Mouse (Mus musculus) intestine, embryonic 16.5 days (tissue): ENCODE measurements around the gene Trpm7. TPM values are rescaled to one million over a fixed set of nuclear protein-coding genes. Genes with fewer than 3 reads are reported as not detected.
"Not testable (repeated sequence)": the region's sequence is repeated elsewhere in the genome, so short reads cannot be mapped to it uniquely, and the experiment has no call there.

Experiments
- ATAC-seq: fragments of 200-750 bp; cut with Nextera tagmentation; 2 replicates; pipeline ENCODE4 v1.8.0; 2017; ENCODE audit warnings: moderate TSS enrichment, moderate library complexity
- H3K27ac ChIP-seq: fragments of 300-500 bp; sonication (generic); 2 replicates; pipeline ENCODE4 v1.5.1; 2014; ENCODE audit warnings: mild to moderate bottlenecking, low read length
- H3K27me3 ChIP-seq: fragments of 300-500 bp; sonication (generic); replicated peaks from 2 replicates; pipeline ENCODE4 v1.6.1; 2014; ENCODE audit warnings: low read length, control low read depth, mixed read lengths; ENCODE audit not compliant: control insufficient read depth, insufficient read depth
- H3K36me3 ChIP-seq: fragments of 300-500 bp; sonication (generic); 2 replicates; pipeline ENCODE4 v1.6.1; 2014; ENCODE audit warnings: low read length, control low read depth; ENCODE audit not compliant: control insufficient read depth, insufficient read depth
- H3K4me1 ChIP-seq: fragments of 300-500 bp; sonication (generic); 2 replicates; pipeline ENCODE4 v1.6.1; 2014; ENCODE audit warnings: low read length, control low read depth, mixed read lengths; ENCODE audit not compliant: control insufficient read depth, insufficient read depth
- H3K4me2 ChIP-seq: fragments of 300-500 bp; sonication (generic); 2 replicates; pipeline ENCODE4 v1.6.1; 2014; ENCODE audit warnings: low read depth, low read length, control low read depth
- H3K4me3 ChIP-seq: fragments of 300-500 bp; sonication (generic); 2 replicates; pipeline ENCODE4 v1.5.1; 2014; ENCODE audit warnings: mild to moderate bottlenecking, low read length
- H3K9ac ChIP-seq: fragments of 300-500 bp; sonication (generic); 2 replicates; pipeline ENCODE4 v1.6.1; 2014; ENCODE audit warnings: low read depth, low read length
- H3K9me3 ChIP-seq: fragments of 300-500 bp; sonication (generic); 2 replicates; pipeline ENCODE4 v1.6.1; 2016; ENCODE audit warnings: low read length, control low read depth; ENCODE audit not compliant: control insufficient read depth
- WGBS: fragments of 180-500 bp; shearing (Covaris S2); extraction: QIAGEN DNeasy Blood & Tissue Kit; methylation state at CpG from one replicate; pipeline ENCODE4 v1.1.7; 2014; 5-methylcytosine and 5-hydroxymethylcytosine counted together
- polyA plus RNA-seq: library from polyadenylated mRNA; unstranded; fragments of >200 nt; fragmentation: Nextera tagmentation; extraction: Ambion mirVana; gene quantifications from 2 replicates; pipeline ENCODE4 v1.2.1, GENCODE M21; 2015

Gene Trpm7
- polyA plus RNA-seq, 1 experiment from 2014 or later: 37.8 TPM

DNA sequence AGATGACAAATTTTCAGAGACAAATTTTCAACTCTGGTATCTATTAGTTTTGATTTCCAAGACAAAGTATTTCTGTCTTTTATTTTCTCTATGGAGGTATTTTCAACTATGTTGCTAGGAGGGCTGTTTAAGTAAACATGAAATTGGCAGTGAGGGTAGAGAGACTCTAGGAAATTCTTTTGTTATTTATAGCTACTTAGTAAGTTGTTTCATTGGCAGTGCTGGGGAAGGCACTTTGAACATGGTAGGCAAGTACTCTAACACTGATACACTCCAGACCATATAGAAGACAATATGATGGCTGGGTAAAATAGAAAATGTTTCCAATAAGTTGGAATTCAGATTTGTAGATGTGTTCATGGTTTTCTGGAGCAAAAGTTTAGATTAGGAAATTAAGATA, 15.7 kb upstream of the Trpm7 start:
- H3K9ac ChIP-seq: no peak overlapping the region
- H3K4me1 ChIP-seq: no peaks in the 10 kb centered on the region
- no peak overlapping the region for H3K4me2 ChIP-seq
- H3K9me3 ChIP-seq: no peaks in the 10 kb centered on the region
- 0 out of 2 replicates have a peak, but pooled peaks cover 2% of the 10 kb centered on the region for H3K36me3 ChIP-seq
- H3K27ac ChIP-seq: no peak overlapping the region
- ATAC-seq: no peak
- no peak overlapping the region for H3K4me3 ChIP-seq
- H3K27me3 ChIP-seq: no peaks in the 10 kb centered on the region

DNA sequence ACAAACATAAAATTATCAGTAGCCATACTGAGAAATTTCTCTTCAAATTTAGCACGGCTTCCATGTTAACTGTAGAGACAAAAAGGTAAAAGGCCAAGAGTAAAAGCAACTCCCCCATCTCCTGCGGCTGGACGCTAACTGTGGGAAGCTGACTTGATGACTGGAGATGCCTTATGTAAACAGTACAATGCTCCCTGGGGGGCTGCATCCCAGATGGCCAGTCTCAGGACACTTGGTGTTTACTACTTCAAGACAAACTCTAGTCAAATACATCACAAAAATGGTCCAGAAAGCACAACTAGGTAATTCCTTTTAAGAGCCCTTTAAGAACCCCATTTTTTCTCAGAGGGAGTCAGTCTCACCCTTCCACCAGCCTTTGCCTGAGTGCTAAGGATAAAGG, 11.1 kb upstream of the Trpm7 start:
- H3K36me3 ChIP-seq: no peaks in the 10 kb centered on the region
- H3K4me3 ChIP-seq: no peak overlapping the region
- H3K27me3 ChIP-seq: no peaks in the 10 kb centered on the region
- 43% methylated on average over 3 of the region's 3 CpGs for WGBS
- H3K27ac ChIP-seq: no peak overlapping the region
- no peak overlapping the region for H3K4me2 ChIP-seq
- H3K4me1 ChIP-seq: no peaks in the 10 kb centered on the region
- no peak overlapping the region for H3K9ac ChIP-seq
- no peak for ATAC-seq
- no peaks in the 10 kb centered on the region for H3K9me3 ChIP-seq

DNA sequence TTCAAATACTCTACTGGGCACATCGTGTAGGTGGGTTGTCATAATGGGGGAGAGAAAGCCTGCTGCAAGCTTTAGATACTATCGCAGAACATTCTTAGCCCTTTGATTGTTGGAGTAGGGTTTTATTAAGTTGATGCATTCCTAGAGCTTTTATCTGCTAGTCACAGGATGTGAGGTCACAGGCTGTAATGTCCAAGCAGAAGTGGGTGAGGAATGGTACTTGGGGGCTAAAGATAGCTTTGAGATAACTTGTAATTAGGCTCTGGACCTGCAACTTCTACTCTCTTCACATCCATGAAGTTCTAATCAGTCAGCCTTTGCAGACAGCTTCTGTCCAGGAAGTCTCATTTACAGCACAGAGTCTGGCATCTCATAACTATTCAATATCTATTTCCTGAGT, 9.8 kb upstream of the Trpm7 start:
- H3K4me2 ChIP-seq: no peak overlapping the region
- H3K4me3 ChIP-seq: no peak overlapping the region
- ATAC-seq: no peak
- no peak overlapping the region for H3K27ac ChIP-seq
- H3K36me3 ChIP-seq: no peaks in the 10 kb centered on the region
- no peaks in the 10 kb centered on the region for H3K27me3 ChIP-seq
- 70% methylated on average over 2 of the region's 2 CpGs for WGBS
- H3K9ac ChIP-seq: no peak overlapping the region
- H3K9me3 ChIP-seq: no peaks in the 10 kb centered on the region
- no peaks in the 10 kb centered on the region for H3K4me1 ChIP-seq

DNA sequence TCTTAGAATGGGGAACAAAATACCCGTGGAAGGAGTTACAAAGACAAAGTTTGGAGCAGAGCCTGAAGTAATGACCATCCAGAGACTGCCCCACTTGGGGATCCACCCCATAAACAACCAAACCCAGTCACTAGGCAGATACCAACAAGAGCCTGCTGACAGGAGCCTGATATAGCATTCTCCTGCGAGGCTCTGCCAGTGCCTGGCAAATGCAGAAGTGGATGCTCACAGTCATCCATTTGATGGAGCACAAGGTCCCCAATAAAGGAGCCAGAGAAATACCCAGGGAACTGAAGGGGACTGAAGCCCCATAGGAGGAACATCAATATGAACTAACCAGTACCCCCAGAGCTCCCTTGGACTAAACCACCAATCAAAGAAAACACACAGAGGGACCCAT, 6.7 kb upstream of the Trpm7 start:
- not testable (repeated sequence) for H3K4me1 ChIP-seq, H3K9me3 ChIP-seq, H3K36me3 ChIP-seq, H3K4me2 ChIP-seq, H3K4me3 ChIP-seq, H3K27me3 ChIP-seq, H3K27ac ChIP-seq, H3K9ac ChIP-seq, ATAC-seq
- 60% methylated on average over 2 of the region's 2 CpGs for WGBS

DNA sequence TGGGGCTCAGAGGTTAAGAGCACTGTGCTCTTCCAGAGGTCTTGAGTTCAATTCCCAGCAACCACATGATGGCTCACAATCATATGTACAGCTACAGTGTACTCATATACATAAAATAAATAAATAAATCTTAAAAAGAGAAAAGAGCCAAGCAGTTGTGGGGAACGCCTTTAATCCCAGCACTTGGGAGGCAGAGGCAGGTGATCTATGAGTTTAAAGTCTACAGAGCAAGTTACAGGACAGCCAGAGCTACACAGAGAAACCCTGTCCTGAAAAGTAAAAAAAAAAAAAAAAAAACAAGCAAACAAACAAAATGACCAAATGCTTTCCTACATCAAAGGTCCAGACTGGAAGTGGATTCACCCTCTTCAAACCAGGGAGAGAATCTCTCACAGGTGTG, 2.0 kb upstream of the Trpm7 start:
- H3K4me3 ChIP-seq: no peak overlapping the region
- H3K4me2 ChIP-seq: no peak overlapping the region
- no peaks in the 10 kb centered on the region for H3K36me3 ChIP-seq
- no peak overlapping the region for H3K9ac ChIP-seq
- H3K4me1 ChIP-seq: no peaks in the 10 kb centered on the region; the same call in 1 of the 2 replicates
- no peak overlapping the region for H3K27ac ChIP-seq
- no peak for ATAC-seq
- H3K9me3 ChIP-seq: no peaks in the 10 kb centered on the region
- WGBS: 88% methylated on average over 1 of the region's 1 CpGs
- no peaks in the 10 kb centered on the region for H3K27me3 ChIP-seq

DNA sequence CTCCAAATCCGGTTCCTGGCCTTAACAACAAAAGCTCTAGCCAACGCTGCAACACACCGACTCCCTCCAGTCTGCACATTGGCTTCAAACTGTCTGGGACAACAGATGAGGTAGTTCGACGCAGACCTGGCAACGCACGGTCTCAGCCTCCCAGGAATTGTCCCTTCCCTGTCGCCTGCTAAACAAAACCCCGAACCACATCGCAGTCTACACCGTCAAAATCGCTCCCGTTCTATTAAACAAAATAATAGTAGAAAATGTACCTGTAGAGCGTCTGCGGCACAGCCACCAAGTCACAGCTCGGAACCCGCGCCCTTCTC, 554 bp downstream of the Trpm7 start:
- no peaks in the 10 kb centered on the region for H3K9me3 ChIP-seq
- H3K27me3 ChIP-seq: no peaks in the 10 kb centered on the region
- H3K9ac ChIP-seq: peak overlapping the region; percentile 94
- no peaks in the 10 kb centered on the region for H3K36me3 ChIP-seq
- peak; percentile 57 for ATAC-seq
- H3K27ac ChIP-seq: peak overlapping the region; percentile 97
- peak overlapping the region; percentile 67 for H3K4me3 ChIP-seq
- under 1% methylated on average over 18 of the region's 18 CpGs for WGBS
- H3K4me1 ChIP-seq: no peaks in the 10 kb centered on the region; the same call in 1 of the 2 replicates
- H3K4me2 ChIP-seq: peak overlapping the region; percentile 68

DNA sequence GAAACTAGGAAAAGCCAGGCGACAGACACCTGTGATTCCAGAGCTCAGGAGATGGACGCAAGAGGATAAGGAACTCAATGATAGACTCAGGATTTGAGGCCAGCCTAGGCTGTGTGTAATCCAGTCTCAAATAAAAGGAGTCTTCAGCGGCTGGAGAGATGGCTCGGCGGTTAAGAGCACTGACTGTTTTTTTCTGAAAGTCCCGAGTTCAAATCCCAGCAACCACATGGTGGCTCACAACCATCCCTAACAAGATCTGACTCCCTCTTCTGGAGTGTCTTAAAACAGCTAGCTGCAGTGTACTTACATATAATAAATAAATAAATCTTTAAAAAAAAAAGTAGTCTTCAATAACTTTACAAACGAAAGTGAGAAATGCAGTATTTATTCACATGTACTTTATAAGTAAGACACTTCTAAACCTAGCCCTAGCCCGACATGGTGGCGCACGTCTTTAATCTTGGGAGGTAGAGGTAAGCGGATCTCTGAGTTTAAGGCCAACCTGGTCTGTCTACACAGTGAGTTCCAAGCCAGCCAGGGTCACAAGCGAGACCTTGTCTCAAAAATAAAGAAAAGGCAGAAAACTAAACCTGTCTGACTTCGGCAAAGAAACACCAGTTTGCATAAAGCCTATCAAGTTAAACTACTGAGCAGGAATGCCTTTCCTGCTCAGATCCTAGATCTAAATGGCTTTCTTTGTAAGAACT, 1.1 kb downstream of the Trpm7 start:
- H3K4me3 ChIP-seq: peak overlapping the region; percentile 67
- no peaks in the 10 kb centered on the region; the same call in 1 of the 2 replicates for H3K4me1 ChIP-seq
- H3K27ac ChIP-seq: peak overlapping the region; percentile 97
- ATAC-seq: no peak
- peak overlapping the region; percentile 94 for H3K9ac ChIP-seq
- no peaks in the 10 kb centered on the region for H3K36me3 ChIP-seq
- H3K9me3 ChIP-seq: no peaks in the 10 kb centered on the region
- 19% methylated on average over 13 of the region's 13 CpGs for WGBS
- no peaks in the 10 kb centered on the region for H3K27me3 ChIP-seq
- H3K4me2 ChIP-seq: peak overlapping the region; percentile 68

DNA sequence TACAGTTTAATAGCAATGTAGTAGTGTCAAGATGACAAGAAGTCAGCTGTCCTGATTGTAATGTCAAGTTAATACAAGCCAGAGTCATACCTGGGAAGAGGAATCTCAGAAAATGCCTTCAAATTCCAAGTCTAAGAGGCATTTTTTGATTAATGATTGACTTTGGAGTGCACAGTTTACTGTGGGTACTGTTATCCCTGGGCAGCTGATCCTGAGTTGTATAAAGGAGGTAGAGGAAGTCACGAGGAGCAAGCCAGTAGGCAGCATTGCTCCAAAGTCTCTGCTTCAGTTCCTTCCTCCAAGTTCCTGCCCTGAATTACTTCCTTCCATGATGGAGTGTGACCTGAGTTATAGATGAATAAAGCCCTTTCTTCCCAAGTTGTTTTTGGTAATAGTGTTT, 9.7 kb downstream of the Trpm7 start:
- Histone ChIP-seq H3K9ac (no peak overlapping the region), H3K4me2 (no peak overlapping the region), H3K4me3 (no peak overlapping the region), H3K27ac (0 out of 2 replicates have a peak overlapping the region, but pooled peaks have one; percentile 35), H3K4me1 (peaks cover 5% of the 10 kb centered on the region), H3K27me3 (no peaks in the 10 kb centered on the region), H3K36me3 (no peaks in the 10 kb centered on the region), H3K9me3 (no peaks in the 10 kb centered on the region)
- 63% methylated on average over 1 of the region's 1 CpGs for WGBS
- peak; percentile 86 for ATAC-seq

DNA sequence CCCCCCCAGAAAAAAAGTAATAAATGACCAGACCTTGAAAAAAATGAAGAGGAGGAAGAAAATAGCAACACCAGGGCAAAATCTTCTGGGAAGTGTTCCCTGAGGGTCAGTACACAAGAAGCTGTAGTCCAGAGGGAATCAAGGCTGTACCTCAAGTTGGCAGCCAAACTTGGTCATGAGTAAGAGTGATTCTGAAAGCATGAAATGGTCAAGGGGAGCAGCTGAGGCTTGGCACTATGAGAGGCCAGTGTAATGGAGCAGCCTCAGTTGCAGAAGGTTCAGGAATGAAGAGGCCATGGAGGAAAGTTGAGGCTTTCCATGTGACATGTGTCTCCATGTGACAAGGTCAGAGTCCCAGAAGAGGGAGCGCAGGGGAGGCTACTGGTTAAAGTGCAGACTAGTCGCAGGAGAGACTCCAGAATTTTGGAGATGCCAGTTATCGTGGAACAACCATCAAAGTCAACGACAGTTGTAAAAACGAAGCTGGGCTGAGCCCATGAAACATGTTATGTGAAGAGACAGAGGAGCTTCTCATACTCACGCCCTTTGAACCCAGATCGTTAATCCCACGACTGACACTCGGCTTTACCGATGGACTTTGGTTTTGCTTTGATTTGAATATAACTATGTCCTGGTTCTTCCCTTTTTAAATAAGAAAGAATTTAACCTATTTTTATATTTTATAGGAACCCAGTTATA, 10.4 kb downstream of the Trpm7 start:
- H3K4me2 ChIP-seq: 0 out of 2 replicates have a peak overlapping the region, but pooled peaks have one; percentile 19
- peak overlapping the region; percentile 85 for H3K27ac ChIP-seq
- ATAC-seq: peak; percentile 78
- H3K36me3 ChIP-seq: no peaks in the 10 kb centered on the region
- H3K4me1 ChIP-seq: peaks cover 5% of the 10 kb centered on the region
- WGBS: 76% methylated on average over 10 of the region's 10 CpGs
- H3K27me3 ChIP-seq: no peaks in the 10 kb centered on the region
- H3K4me3 ChIP-seq: no peak overlapping the region
- no peak overlapping the region for H3K9ac ChIP-seq
- no peaks in the 10 kb centered on the region for H3K9me3 ChIP-seq
